Mouse (Mus musculus) CH12F3 (cell line): ENCODE data around the gene Clec1a.

Experiments
- in situ Hi-C: fragments of 300-500 bp; cut with MboI; formaldehyde crosslinking; loops from 2 replicates; pipeline ENCODE4 v1.14.3; 2020; ENCODE audit warnings: low sequenced_read_pairs

Clec1a gene

GRCm38 (mm10) chr6:129407324-129407723, 44.5 kb downstream of the Clec1a start:
- in situ Hi-C loops, result no loop called here

- in situ Hi-C loops, result no loop called here
These were observed 45.8 kb downstream of the Clec1a start for GRCm38 (mm10) chr6:129405999-129406398.

DNA sequence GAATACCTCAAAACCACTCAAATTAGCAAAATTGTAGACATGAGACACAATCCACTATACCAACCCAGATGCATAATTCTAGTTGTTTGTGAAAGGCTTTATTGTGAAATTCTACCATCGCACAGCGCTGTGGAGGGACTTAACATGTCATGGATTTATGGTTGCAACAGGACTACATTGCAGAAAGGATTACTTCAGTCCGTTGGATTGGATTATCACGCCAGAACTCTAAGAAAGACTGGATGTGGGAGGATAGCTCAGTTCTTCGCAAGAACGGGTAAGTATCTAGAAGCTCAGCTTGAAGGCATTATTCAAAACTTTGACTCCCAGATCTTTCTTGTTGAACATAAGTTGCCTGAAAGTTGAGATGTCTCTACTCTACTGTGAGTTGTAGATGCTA, 48.4 kb downstream of the Clec1a start:
- in situ Hi-C loops, result no loop called here

- in situ Hi-C loops, result no loop called here
These were observed 49.4 kb downstream of the Clec1a start for GRCm38 (mm10) chr6:129402404-129402803.

DNA sequence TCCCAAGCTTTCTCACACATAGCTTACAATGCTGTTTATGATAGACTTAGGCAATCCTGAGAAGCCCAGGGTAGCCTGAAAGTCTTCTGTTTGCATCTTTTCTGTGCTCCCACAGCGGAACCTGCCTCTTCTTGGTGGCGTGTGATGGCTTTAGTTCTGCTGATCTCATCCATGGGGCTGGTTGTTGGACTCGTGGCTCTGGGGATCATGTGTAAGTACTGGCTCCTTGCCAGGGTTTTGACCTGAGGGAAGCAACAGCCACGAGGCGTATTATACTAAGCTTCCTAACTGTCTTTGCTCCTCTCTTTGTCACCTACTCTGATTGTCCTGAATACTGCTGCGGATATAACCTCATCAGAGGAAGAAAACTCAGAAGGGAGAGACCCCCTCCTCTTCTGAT, 51.9 kb downstream of the Clec1a start:
- in situ Hi-C loops, result no loop called here

- in situ Hi-C loops, result no loop called here
These were observed 54.8 kb downstream of the Clec1a start, which contains the start of gene Clec1b for GRCm38 (mm10) chr6:129396997-129397396. Gene Clec1b, plus strand, starts transcription at chr6:129397297.

DNA sequence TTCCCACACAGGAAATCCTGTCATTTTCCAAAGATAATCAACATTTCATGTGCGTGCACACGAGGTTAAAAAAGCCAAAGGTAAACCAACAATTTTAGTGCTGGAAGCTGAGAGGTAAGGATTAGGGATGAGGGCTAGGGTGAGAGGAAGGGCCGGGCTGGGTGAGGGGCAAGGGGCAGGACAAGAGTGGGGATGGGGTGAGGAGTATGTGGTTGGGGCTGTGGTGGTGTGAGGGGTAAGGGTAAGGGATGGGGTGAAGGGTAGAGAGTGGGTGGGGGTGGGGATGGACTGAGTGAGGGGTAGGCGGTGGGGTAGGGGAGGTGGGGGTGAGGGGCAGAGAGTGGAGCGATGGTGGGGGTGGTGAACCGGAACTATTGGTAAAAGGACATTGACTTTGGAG, 58.1 kb downstream of the Clec1a start:
- in situ Hi-C loops, result no loop called here

GRCm38 (mm10) chr6:129393087-129393720, 58.6 kb downstream of the Clec1a start:
- in situ Hi-C loops, result no loop called here

- in situ Hi-C loops, result loop anchor here (10.0 kb wide), 1 partner anchor 139 kb away; no protein-coding TSS in a partner anchor
These were observed 66.0 kb downstream of the Clec1a start, which contains the start of gene Clec12b for GRCm38 (mm10) chr6:129385774-129386173. Gene Clec12b, minus strand, starts transcription at chr6:129385874.

- in situ Hi-C loops, result loop anchor here (10.0 kb wide), 1 partner anchor 140 kb away; no protein-coding TSS in a partner anchor
These were observed 66.8 kb downstream of the Clec1a start for GRCm38 (mm10) chr6:129385000-129385399.

GRCm38 (mm10) chr6:129383466-129383865, 68.3 kb downstream of the Clec1a start:
- in situ Hi-C loops, result loop anchor here (10.0 kb wide), 1 partner anchor 141 kb away; no protein-coding TSS in a partner anchor

- in situ Hi-C loops, result loop anchor here (10.0 kb wide), 1 partner anchor 143 kb away; no protein-coding TSS in a partner anchor
These were observed 70.1 kb downstream of the Clec1a start for GRCm38 (mm10) chr6:129381736-129382135.

DNA sequence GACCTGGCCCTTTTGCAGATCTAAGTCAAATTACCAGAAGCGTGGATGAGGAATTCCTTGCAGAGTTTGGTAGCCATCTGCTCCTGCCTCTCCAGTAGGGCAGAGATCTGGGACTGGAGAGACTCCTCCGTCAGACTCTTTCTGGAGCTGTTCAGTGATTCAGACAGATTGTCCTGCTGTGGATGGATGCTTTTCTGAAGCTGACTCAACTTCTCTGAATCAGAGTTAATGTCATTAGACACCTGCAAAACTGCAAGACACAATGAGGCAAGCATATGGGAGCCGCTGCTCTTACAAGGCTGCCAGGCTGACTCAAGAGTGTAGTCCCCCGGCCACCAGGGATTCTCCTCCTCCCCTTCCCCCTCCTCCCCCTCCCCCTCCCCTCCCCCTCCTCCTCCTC, 71.3 kb downstream of the Clec1a start:
- in situ Hi-C loops, result loop anchor here (10.0 kb wide), 1 partner anchor 144 kb away; no protein-coding TSS in a partner anchor

DNA sequence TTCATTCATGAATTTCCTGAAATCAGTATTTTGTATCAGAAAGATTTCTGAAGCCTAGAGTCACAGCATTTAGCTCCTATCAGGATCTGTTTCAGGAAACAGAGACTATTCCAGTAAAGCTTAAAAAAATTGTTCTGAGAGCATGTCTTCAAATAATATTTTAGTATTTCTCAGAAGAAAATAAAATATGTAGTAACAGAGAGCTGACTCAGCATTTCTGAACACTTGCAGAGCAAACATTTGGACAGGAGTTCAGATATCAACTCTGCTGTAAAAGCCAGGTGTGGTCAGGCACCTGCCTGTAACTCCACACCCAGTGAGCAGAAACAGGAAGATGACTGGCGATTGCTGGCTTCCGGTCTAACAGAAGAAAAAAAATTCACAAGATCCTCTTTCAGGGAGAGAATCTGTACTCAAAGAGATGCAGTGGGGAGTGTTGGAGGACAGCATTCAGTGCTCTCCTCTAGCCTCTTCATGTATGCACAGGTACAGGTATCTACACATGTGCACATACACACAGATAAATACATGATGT, 76.8 kb downstream of the Clec1a start:
- in situ Hi-C loops, result no loop called here
